Mouse (Mus musculus) layer of hippocampus, adult 2 months (tissue): ENCODE measurements around the gene Tmem179. TPM values are rescaled to one million over a fixed set of nuclear protein-coding genes. Genes with fewer than 3 reads are reported as not detected.
A peak's percentile ranks its signal among the peaks of the same experiment; 100 is the strongest.

Experiments
- DNase-seq, 2 experiments: peaks; one replicate each; pipeline ENCODE4 v3.0.0; 2022; ENCODE audit warnings: low spot score in 2 of 2
- H3K27ac ChIP-seq: fragments of 200-600 bp; 2 replicates; pipeline ENCODE4 v1.8.1; 2022
- H3K4me3 ChIP-seq: fragments of 200-600 bp; 2 replicates; pipeline ENCODE4 v1.8.1; 2022; ENCODE audit warnings: mild to moderate bottlenecking
- CTCF ChIP-seq: fragments of 200-600 bp; conservative IDR thresholded peaks from 2 replicates; pipeline ENCODE4 v1.8.1; 2022; ENCODE audit warnings: antibody characterized with exemption, mild to moderate bottlenecking, moderate library complexity
- total RNA-seq, 2 experiments: library from RNA; stranded (reverse); gene quantifications; 2 replicates each; pipeline ENCODE4 v1.2.3; 2021

The Tmem179 gene
- total RNA-seq, 2 experiments from 2014 or later, result 116 to 121 TPM

GRCm38 (mm10) chr12:112470216-112470615 is 46.3 kb downstream of the Tmem179 start:
- no peak for TF ChIP-seq CTCF
- DNase-seq, result no peak
- no peak overlapping the region for H3K4me3 ChIP-seq
- no peak overlapping the region for H3K27ac ChIP-seq

DNA sequence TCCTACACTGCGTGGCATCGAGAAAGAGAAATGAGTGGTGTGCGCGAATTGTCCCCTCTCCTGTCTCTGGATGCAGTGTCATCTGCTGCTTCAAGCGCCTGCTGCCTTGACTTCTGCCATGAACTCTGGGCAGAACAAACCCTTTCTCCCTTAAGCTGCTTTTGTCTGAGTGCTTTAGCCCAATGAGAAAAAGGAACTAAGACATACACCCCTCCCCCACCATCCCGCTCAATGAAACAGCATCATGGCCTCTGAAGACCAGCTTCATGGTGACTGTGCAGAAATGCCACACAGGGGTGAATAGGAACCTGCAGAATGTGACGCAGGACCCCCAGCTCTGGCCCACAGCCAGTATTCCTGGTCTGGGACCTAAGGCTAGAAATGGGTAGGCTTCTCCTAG is 47.2 kb downstream of the Tmem179 start:
- Histone ChIP-seq H3K27ac (no peak overlapping the region), H3K4me3 (no peak overlapping the region)
- no peak for DNase-seq
- TF ChIP-seq CTCF, result no peak

DNA sequence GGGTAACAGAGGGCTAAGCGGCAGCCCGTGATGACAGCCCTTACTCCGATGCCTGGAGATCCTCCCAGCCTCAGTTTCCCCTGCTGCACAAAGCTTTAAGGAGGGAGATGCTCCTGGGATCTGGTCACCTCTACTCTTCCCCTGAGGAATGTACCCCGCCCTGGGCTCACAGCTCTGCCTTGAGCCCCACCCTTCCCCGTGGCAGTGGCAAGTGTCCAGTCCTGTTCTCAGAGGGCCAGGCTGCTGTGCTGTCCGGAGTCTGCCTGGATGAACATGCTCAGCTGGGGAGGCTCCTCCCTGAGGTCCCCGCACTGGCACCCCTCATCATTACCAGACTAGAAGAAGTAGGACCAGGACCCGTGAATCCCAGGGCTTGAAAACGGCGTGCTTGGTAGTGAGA is 49.2 kb downstream of the Tmem179 start:
- no peak for TF ChIP-seq CTCF
- DNase-seq, result no peak
- Histone ChIP-seq H3K27ac (no peak overlapping the region), H3K4me3 (no peak overlapping the region)

- TF ChIP-seq CTCF, result no peak
- DNase-seq, result no peak
- H3K4me3 ChIP-seq, result no peak overlapping the region
- no peak overlapping the region for H3K27ac ChIP-seq
Observed at GRCm38 (mm10) chr12:112465928-112466327, 50.6 kb downstream of the Tmem179 start.

DNA sequence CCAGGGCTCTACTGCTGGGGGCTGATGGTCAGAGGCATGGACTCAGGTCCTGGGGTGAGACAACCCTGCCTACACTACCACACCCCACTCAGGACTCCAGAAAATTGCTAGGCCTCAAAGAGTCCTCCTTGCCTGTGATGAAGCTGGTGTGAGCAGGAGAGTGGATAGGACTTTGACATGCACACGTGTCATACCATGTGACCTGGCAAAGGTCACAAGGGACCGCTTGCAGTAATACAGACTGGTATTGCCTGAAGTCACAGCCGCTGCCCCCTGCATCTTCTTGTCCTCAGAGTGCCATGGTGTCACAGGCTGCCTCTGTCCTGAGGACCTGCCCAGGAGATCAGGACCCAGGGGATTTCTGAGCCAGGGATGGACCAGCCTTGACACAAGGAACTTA is 52.0 kb downstream of the Tmem179 start:
- DNase-seq, result no peak
- no peak overlapping the region for H3K27ac ChIP-seq
- no peak for TF ChIP-seq CTCF
- H3K4me3 ChIP-seq, result no peak overlapping the region

GRCm38 (mm10) chr12:112463750-112464444 is 52.6 kb downstream of the Tmem179 start:
- Histone ChIP-seq H3K27ac (no peak overlapping the region), H3K4me3 (no peak overlapping the region)
- no peak for TF ChIP-seq CTCF
- DNase-seq, result no peak

DNA sequence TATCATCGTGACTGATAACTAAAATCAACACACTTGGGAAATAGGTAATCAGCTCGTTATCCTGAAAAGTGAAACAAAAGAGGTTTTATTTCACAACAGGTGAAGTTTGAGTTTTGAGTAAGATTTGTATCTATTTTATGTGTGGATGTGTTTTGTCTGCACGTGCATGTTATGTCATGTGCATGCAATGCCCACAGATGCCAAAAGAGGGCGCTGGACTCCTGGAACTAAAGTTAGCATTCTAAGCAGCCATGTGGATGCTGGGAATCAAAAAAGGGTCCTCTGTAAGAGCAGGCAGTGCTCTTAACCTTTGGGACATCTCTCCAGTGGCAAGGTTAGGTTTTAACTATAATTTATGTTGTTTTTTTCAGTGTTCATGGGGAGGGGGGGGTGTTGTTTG is 53.3 kb downstream of the Tmem179 start:
- Histone ChIP-seq H3K4me3 (no peak overlapping the region), H3K27ac (no peak overlapping the region)
- TF ChIP-seq CTCF, result peak; percentile 56
- DNase-seq, result no peak

DNA sequence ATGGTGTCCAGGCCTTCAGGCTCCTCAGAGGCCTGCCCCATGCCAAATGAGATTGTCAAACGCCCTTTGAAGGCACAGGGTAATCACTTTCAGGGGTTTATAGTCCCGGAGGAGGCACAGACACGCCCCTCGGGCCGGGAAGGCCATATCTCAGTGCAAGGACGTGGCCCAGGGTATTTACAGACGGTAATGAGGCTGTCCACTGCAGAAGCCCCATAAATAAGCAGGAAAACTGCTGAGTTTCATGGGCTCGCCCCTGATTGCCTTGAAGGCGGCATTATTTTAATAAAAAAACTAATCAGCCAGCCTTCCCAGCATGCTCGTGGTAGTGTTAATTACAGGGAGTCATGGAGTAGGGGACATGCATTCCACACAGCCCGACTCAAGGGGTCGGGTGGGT is 54.1 kb downstream of the Tmem179 start:
- no peak for DNase-seq
- no peak for TF ChIP-seq CTCF
- Histone ChIP-seq H3K4me3 (no peak overlapping the region), H3K27ac (no peak overlapping the region)

GRCm38 (mm10) chr12:112457839-112458238 is 58.7 kb downstream of the Tmem179 start:
- peak; percentile 73 to 88 for DNase-seq
- no peak overlapping the region for H3K27ac ChIP-seq
- no peak overlapping the region for H3K4me3 ChIP-seq
- no peak for TF ChIP-seq CTCF

DNA sequence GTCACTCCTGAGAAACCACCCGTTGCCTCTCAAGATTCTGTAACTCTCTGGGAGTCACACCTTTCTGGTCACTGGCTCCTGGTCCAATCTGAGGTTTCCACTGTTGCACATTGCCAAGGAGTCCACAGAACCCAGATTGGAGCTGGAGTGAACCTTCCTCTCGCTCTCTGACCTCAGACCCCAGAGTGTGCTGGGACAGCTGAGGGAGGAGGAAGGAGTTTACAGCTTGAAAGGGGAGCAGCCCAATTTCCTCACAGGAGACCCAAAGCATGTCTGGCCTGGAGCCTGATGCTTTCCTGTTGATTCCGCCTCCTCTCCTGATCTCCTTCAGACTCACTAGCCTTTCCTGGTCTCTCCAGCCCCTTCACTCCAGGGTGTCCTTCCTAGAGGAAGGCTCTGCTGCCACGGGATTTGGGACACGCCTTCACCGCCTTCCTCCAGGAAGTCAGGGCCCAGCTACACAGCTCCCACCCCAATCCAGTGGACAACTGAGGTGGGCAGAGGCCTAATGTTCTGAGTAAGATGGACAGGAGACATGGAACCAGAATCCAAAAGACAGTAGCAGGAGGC is 60.3 kb downstream of the Tmem179 start:
- no peak for DNase-seq
- Histone ChIP-seq H3K27ac (peak overlapping the region; percentile 46), H3K4me3 (no peak overlapping the region)
- TF ChIP-seq CTCF, result no peak

DNA sequence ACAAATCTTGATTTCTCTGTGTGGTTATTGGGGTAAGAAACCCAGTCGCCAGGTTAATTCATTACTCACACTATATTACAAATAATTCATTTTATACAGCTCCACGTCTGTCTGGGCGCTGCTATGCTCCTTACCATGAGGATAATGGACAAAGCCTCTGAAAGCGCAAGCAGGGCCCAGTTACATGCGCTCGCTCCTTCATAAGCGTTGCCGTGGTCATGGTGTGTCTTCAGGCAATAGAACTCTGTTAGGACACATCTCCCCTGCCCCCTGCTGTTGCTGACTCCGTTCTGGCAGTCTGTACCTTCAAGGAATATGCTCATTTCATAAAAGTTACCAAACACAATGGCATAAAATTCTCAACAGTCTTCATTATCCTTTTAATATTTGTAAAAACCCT is 64.7 kb downstream of the Tmem179 start:
- no peak overlapping the region for H3K27ac ChIP-seq
- no peak overlapping the region for H3K4me3 ChIP-seq
- DNase-seq, result no peak
- TF ChIP-seq CTCF, result no peak

GRCm38 (mm10) chr12:112451381-112451780 is 65.2 kb downstream of the Tmem179 start:
- no peak for DNase-seq
- H3K4me3 ChIP-seq, result no peak overlapping the region
- TF ChIP-seq CTCF, result no peak
- no peak overlapping the region for H3K27ac ChIP-seq

- Histone ChIP-seq H3K27ac (peak overlapping the region; percentile 70; the same call in 1 of the 2 replicates), H3K4me3 (no peak overlapping the region)
- TF ChIP-seq CTCF, result peak; percentile 80
- DNase-seq, result peak in 1 of 2 experiments; percentile 41
Observed at GRCm38 (mm10) chr12:112450883-112451282, 65.7 kb downstream of the Tmem179 start.

Other genes starting within 250 kb of the Tmem179 start
- gene A530016L24Rik, start 27.3 kb downstream of the Tmem179 start, total RNA-seq, result under 1 TPM; 0.13 to 0.25 TPM
- gene Inf2, start 72.0 kb upstream of the Tmem179 start, total RNA-seq, result 100 to 1,000 TPM; 131 to 138 TPM
- 10 to 100 TPM; 10.1 to 10.6 TPM for gene Adssl1, start 103.3 kb upstream of the Tmem179 start, total RNA-seq
- 10 to 100 TPM; 19.6 to 20.1 TPM for gene Siva1, start 127.9 kb upstream of the Tmem179 start, total RNA-seq
- 100 to 1,000 TPM; 152 to 160 TPM for gene Akt1, start 158.1 kb upstream of the Tmem179 start, total RNA-seq
- gene Zbtb42, start 162.1 kb upstream of the Tmem179 start, total RNA-seq, result under 1 TPM; 0.44 to 0.52 TPM
- 100 to 1,000 TPM; 194 to 210 TPM for gene Cep170b, start 203.7 kb upstream of the Tmem179 start, total RNA-seq
- 1 to 10 TPM; 8.6 to 9.7 TPM for gene Pld4, start 243.9 kb upstream of the Tmem179 start, total RNA-seq